Mouse (Mus musculus) brain, embryonic 14.5 days (tissue): ENCODE results near the gene Rgs12.

Source experiments
- CTCF ChIP-seq: fragments of 200-500 bp; IDR thresholded peaks from 2 replicates; pipeline ENCODE4 v1.5.1; 2012; ENCODE audit warnings: inconsistent platforms, mild to moderate bottlenecking, moderate library complexity, borderline replicate concordance; ENCODE audit not compliant: insufficient read depth, insufficient read length; ENCODE audit errors: extremely low read depth
- POLR2A ChIP-seq: fragments of 200-500 bp; IDR thresholded peaks from 2 replicates; pipeline ENCODE4 v1.6.1; 2012; ENCODE audit warnings: mild to moderate bottlenecking, inconsistent platforms, borderline replicate concordance; ENCODE audit not compliant: poor library complexity, insufficient read depth, insufficient read length, severe bottlenecking; ENCODE audit errors: extremely low read depth

DNA sequence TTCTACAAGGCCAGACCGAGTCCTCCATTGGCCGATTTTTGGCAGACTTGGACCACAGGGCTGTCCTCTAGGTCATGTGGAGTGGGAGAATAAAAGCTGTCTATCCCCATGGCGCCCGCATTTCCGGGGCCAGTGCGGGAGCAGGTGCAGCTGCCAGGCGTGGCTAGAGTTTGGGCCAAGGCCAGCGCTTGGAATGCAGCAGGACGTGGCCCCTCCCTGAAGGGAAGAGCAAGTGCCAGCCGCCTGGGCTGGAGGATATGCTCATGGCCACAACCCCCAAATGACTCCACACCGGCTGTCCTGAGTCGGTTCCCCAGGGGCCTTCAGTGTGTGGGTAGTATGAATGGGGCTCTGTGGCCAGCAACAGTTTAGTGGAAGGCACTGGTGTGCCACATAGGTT is 105.8 kb downstream of the Rgs12 start:
- TF ChIP-seq CTCF (no peak), POLR2A (no peak)
